Mouse (Mus musculus): ENCODE measurements around the gene Olfr1118. TPM values are rescaled to one million over a fixed set of nuclear protein-coding genes. Genes with fewer than 3 reads are reported as not detected.
"Not testable (repeated sequence)": the region's sequence is repeated elsewhere in the genome, so short reads cannot be mapped to it uniquely, and the experiment has no call there.

The Olfr1118 gene
- polyA plus RNA-seq (2015; fragmentation: Nextera tagmentation; extraction: Ambion mirVana): not detected in 2 replicates

DNA sequence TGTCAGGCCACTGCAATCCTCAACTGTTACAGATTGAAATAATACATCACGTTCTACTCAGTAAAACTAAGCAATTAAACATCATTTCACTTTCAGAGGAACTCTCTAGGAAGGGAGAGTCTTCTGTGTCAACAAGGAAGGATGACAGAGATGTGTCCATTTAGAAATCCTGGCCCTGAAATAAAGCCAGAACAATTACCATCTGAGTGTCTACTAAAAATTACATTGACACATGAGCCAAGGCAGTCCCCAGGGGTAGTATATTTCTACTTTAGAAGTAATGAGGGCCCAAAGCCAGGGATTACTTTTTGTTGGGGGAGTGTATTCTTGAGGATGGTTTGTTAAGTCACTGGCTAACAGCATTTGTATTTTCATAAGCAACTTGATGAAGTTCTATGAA, at the start of gene Olfr1118:
Olfr1118 (plus strand) TSS at position 301 of the 400 bp plus-strand sequence.
- H3K36me3 ChIP-seq: no peaks in the 10 kb centered on the region
- no peak within 1 kb of the TSS for H3K4me3 ChIP-seq
- H3K27ac ChIP-seq: no peak within 1 kb of the TSS
- no peaks in the 10 kb centered on the region for H3K9me3 ChIP-seq (replicated peaks)
- 70% methylated on average over 1 of the region's 1 CpGs for WGBS
- H3K4me1 ChIP-seq (replicated peaks): no peaks in the 10 kb centered on the region
- H3K9ac ChIP-seq: no peak within 1 kb of the TSS
- ATAC-seq (replicated peaks; ENCODE audit: insufficient number of reproducible peaks, insufficient read depth, low FRiP score, low read depth): no peak
- H3K4me2 ChIP-seq: no peak within 1 kb of the TSS
- no peaks in the 10 kb centered on the region for H3K27me3 ChIP-seq

DNA sequence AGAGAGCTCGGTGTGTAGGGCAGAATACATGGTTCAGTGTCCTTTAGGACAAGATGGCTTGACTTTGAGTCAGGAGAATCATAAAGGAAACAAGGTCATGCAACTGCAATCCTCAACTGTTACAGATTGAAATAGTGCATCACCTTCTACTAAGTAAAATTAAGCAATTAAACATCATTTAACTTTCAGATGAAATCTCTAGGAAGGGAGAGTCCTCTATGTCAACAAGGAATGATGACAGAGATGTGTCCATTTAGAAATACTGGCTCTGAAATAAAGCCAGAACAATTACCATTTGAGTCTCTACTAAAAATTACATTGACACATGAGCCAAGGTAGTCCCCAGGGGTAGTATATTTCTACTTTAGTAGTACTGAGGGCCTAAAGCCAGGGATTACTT, 40.1 kb upstream of the Olfr1118 start, which contains the start of gene Olfr1116:
Olfr1116 (plus strand) TSS at position 301 of the 400 bp plus-strand sequence.
- H3K9ac ChIP-seq: no peak within 1 kb of the TSS
- H3K4me1 ChIP-seq (replicated peaks): no peaks in the 10 kb centered on the region
- H3K27ac ChIP-seq: no peak within 1 kb of the TSS
- no peak within 1 kb of the TSS for H3K4me2 ChIP-seq
- H3K27me3 ChIP-seq: no peaks in the 10 kb centered on the region
- H3K36me3 ChIP-seq: no peaks in the 10 kb centered on the region
- no peak within 1 kb of the TSS for H3K4me3 ChIP-seq
- WGBS: 83% methylated on average over 1 of the region's 1 CpGs
- H3K9me3 ChIP-seq (replicated peaks): no peaks in the 10 kb centered on the region
- no peak for ATAC-seq (replicated peaks; ENCODE audit: insufficient number of reproducible peaks, insufficient read depth, low FRiP score, low read depth)

GRCm38 (mm10) chr2:87293977-87294376, 13.4 kb upstream of the Olfr1118 start:
- H3K4me3 ChIP-seq: not testable (repeated sequence)

GRCm38 (mm10) chr2:87354515-87354914, 47.1 kb downstream of the Olfr1118 start, which contains the start of gene Olfr1120:
TSS of gene Olfr1120 (plus strand) at chr2:87354815.
- WGBS: 49% methylated on average over 2 of the region's 2 CpGs
- Histone ChIP-seq H3K9me3 (replicated peaks) (no peaks in the 10 kb centered on the region), H3K36me3 (no peaks in the 10 kb centered on the region), H3K4me1 (replicated peaks) (no peaks in the 10 kb centered on the region), H3K27me3 (no peaks in the 10 kb centered on the region), H3K4me2 (no peak within 1 kb of the TSS), H3K9ac (no peak within 1 kb of the TSS), H3K27ac (no peak within 1 kb of the TSS), H3K4me3 (no peak within 1 kb of the TSS)
- ATAC-seq (replicated peaks; ENCODE audit: insufficient number of reproducible peaks, insufficient read depth, low FRiP score, low read depth): no peak

More at GRCm38 (mm10) chr2:87293977-87294376, 13.4 kb upstream of the Olfr1118 start:
- H3K9me3 ChIP-seq (replicated peaks); H3K27me3 ChIP-seq; H3K4me2 ChIP-seq; H3K27ac ChIP-seq; ATAC-seq (replicated peaks; ENCODE audit: insufficient number of reproducible peaks, insufficient read depth, low FRiP score, low read depth); H3K4me1 ChIP-seq (replicated peaks); H3K36me3 ChIP-seq; H3K9ac ChIP-seq: not testable (repeated sequence)

GRCm38 (mm10) chr2:87360121-87360520, 52.7 kb downstream of the Olfr1118 start:
- ATAC-seq (replicated peaks; ENCODE audit: insufficient number of reproducible peaks, insufficient read depth, low FRiP score, low read depth); H3K27me3 ChIP-seq; H3K27ac ChIP-seq; H3K4me1 ChIP-seq (replicated peaks); H3K9ac ChIP-seq; H3K4me2 ChIP-seq; H3K36me3 ChIP-seq; H3K9me3 ChIP-seq (replicated peaks); H3K4me3 ChIP-seq: not testable (repeated sequence)
- WGBS: 67% methylated on average over 2 of the region's 2 CpGs

Other genes with a start within 250 kb of the Olfr1118 start
- not detected in 2 replicates for gene Olfr1107, start 231.8 kb upstream of the Olfr1118 start, polyA plus RNA-seq (2015; fragmentation: Nextera tagmentation; extraction: Ambion mirVana)
- gene Olfr1109, start 211.6 kb upstream of the Olfr1118 start, polyA plus RNA-seq (2015; fragmentation: Nextera tagmentation; extraction: Ambion mirVana): not detected in 2 replicates
- not detected in 2 replicates for gene Olfr259, start 193.0 kb upstream of the Olfr1118 start, polyA plus RNA-seq (2015; fragmentation: Nextera tagmentation; extraction: Ambion mirVana)
- gene Olfr1110, start 167.3 kb upstream of the Olfr1118 start, polyA plus RNA-seq (2015; fragmentation: Nextera tagmentation; extraction: Ambion mirVana): not detected in 2 replicates
- gene Olfr1111, start 155.0 kb upstream of the Olfr1118 start, polyA plus RNA-seq (2015; fragmentation: Nextera tagmentation; extraction: Ambion mirVana): not detected in 2 replicates
- not detected in 2 replicates for gene Olfr1112, start 119.8 kb upstream of the Olfr1118 start, polyA plus RNA-seq (2015; fragmentation: Nextera tagmentation; extraction: Ambion mirVana)
- not detected in 2 replicates for gene Olfr1113, start 98.6 kb upstream of the Olfr1118 start, polyA plus RNA-seq (2015; fragmentation: Nextera tagmentation; extraction: Ambion mirVana)
- gene Olfr1115, start 59.6 kb upstream of the Olfr1118 start, polyA plus RNA-seq (2015; fragmentation: Nextera tagmentation; extraction: Ambion mirVana): not detected in 2 replicates
- not detected in 2 replicates for gene Olfr1116, start 40.0 kb upstream of the Olfr1118 start, polyA plus RNA-seq (2015; fragmentation: Nextera tagmentation; extraction: Ambion mirVana)
- gene Olfr1120, start 47.2 kb downstream of the Olfr1118 start, polyA plus RNA-seq (2015; fragmentation: Nextera tagmentation; extraction: Ambion mirVana): not detected in 2 replicates
- gene Olfr1121, start 62.3 kb downstream of the Olfr1118 start, polyA plus RNA-seq (2015; fragmentation: Nextera tagmentation; extraction: Ambion mirVana): not detected in 2 replicates
- not detected in 2 replicates for gene Olfr1122, start 78.3 kb downstream of the Olfr1118 start, polyA plus RNA-seq (2015; fragmentation: Nextera tagmentation; extraction: Ambion mirVana)
- not detected in 2 replicates for gene Olfr1123, start 109.1 kb downstream of the Olfr1118 start, polyA plus RNA-seq (2015; fragmentation: Nextera tagmentation; extraction: Ambion mirVana)
- gene Olfr1124, start 122.7 kb downstream of the Olfr1118 start, polyA plus RNA-seq (2015; fragmentation: Nextera tagmentation; extraction: Ambion mirVana): not detected in 2 replicates
- not detected in 2 replicates for gene Olfr1126, start 146.4 kb downstream of the Olfr1118 start, polyA plus RNA-seq (2015; fragmentation: Nextera tagmentation; extraction: Ambion mirVana)
- gene Pramel7, start 189.5 kb downstream of the Olfr1118 start, polyA plus RNA-seq (2015; fragmentation: Nextera tagmentation; extraction: Ambion mirVana): not detected in 2 replicates
- not detected in 2 replicates for gene Pramel6, start 199.0 kb downstream of the Olfr1118 start, polyA plus RNA-seq (2015; fragmentation: Nextera tagmentation; extraction: Ambion mirVana)
- gene Olfr153, start 224.2 kb downstream of the Olfr1118 start, polyA plus RNA-seq (2015; fragmentation: Nextera tagmentation; extraction: Ambion mirVana): not detected in 2 replicates
- not detected in 2 replicates for gene Olfr1128, start 238.0 kb downstream of the Olfr1118 start, polyA plus RNA-seq (2015; fragmentation: Nextera tagmentation; extraction: Ambion mirVana)

Data from heart, embryonic 15.5 days (tissue).